Mouse (Mus musculus) T-cell, adult 66 days (primary cell): Measurements from ENCODE around the gene Lrrc61. TPM values are rescaled to one million over a fixed set of nuclear protein-coding genes. Genes with fewer than 3 reads are reported as not detected.

Experiments
- total RNA-seq, 2 experiments: library from RNA; stranded (reverse); gene quantifications; 3 replicates in 1 of 2; 4 replicates in 1 of 2; pipeline ENCODE4 v1.2.4; 2023

The Lrrc61 gene
- total RNA-seq: 10 to 100 TPM; 47.2 to 48.8 TPM

DNA sequence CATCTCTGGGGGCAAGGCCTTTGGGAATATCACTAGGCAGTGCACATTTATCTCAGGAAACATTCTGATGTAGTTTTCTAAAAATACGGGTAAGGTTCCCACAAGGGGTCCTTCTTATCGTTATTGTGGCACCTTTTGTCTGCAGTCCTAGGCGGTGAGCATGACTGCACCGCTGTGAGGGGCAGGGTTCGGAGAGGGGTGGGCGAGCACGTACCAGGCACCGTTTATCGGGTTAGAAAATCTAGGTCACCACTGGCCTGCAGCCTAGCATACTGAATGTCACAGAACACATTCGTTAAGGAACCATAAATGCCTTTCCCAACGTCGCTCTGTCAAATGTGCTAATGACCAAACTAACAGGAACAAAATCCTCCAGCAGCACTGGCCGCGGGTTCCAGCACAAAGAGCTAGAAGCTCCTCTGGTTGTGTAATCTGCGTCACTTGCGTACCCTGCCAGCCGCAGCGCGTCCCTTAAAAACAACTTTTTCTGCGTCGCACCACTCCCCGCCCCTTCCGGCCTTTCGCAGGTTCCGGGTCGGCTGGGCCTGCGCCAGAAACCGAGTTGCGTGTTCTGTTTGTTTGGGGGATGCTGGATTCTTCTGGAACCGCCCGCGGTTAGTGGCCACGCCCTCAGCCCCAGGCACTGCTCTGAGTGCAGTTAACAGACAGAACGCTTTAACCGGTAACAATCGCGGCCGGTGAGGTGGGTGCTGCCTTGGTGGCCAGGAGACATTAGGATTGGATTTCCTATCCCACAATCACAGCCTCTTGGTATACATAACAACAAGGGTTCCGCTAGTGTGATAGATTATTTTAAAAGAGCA, at the start of gene Lrrc61:
Gene Lrrc61, plus strand, starts transcription at position 517 of the 824 bp plus-strand sequence.

DNA sequence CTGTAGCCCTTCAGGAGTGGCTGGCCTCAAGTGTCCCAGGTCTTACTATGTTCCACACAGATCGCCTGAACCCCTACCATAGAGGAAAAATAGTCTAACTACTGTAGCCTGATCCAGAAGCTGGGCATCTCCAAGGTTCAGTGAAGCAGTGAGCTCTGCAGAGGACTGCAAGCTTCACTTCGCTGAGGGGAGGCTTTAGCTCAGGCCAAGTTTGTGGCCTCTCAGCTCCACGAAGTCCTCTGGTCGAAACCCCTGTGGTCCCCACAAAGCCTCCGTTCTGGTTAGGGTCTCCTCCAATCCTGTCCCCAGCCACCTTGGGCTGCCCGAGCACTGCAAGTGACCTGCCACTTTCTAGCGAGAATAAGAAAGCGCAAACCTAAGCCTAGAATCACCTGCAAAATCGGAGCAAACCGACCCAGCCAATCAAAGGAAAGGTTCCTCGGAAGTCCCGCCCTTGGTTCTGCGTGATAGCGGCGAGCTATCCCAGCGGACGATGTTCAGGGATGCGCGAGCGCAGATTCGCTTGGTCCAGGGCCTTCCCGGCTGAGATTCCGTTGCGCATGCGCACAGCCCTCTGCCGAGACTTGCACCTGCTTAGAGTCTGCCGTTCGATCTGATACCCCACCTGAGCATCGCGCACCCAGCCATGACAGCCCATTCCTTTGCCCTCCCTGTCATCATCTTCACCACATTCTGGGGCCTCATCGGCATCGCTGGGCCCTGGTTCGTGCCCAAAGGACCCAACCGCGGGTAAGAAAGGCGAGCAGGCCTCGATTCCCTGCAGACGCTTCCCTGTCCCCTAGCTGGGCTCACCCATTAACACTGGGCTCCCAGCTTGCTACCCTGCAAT, 17.3 kb upstream of the Lrrc61 start, which contains the start of gene Atp6v0e2:
Gene Atp6v0e2, plus strand, starts transcription at position 511 of the 850 bp plus-strand sequence.

DNA sequence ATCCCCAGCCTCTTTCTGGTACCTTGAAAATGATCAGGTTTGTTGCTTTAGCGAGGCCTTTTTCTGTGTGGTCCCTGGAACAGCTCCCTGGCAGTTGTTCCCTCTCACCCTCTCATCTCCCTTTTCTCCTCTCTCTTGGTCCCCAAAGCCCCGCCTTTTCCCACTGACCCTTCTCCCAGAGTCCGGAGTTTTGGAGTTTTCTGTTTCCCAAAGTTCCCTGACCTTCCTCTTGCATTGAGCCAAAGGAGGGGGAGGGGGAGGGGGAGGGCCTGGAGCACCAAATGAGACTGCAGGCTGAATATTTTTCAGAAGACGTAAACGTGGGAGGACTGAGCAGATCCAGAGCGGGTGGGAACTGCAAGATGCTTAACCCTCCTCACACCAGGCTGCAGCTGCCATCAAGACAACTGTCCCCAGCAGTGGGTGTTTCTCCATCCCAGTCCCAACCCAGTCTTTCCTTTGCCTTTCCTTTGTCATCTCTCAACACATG, 18.0 kb downstream of the Lrrc61 start, which contains the start of gene Rarres2:
Gene Rarres2, minus strand, starts transcription at position 218 of the 490 bp plus-strand sequence.

DNA sequence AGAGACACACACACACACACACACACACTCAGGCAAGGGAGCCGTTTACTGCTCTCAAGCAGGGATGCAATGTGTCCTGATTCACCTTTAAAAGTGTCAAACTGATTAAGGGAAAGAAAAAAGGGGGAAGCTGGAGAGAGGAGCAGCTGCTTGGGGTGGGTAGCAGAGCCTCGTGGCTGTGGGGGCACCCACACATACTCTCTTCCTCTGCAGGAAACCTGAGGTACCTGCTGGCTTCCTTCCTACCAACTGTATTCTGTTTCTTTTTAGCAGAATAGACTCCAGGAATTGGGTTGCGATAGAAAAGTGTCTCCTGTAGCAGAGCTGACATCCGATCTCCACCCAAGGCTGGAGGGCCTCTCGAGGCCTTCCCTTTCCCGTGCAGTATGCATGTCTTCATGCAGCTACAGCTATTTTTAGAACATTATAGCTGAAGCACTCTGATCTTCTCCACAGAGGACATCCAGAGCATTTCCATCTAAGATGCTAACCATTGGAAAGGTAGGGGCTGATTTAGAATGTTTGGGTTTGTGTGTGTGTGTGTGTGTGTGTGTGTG, 34.7 kb downstream of the Lrrc61 start, which contains the start of gene Gm45021:
Gene Gm45021, plus strand, starts transcription at position 417 of the 557 bp plus-strand sequence.

DNA sequence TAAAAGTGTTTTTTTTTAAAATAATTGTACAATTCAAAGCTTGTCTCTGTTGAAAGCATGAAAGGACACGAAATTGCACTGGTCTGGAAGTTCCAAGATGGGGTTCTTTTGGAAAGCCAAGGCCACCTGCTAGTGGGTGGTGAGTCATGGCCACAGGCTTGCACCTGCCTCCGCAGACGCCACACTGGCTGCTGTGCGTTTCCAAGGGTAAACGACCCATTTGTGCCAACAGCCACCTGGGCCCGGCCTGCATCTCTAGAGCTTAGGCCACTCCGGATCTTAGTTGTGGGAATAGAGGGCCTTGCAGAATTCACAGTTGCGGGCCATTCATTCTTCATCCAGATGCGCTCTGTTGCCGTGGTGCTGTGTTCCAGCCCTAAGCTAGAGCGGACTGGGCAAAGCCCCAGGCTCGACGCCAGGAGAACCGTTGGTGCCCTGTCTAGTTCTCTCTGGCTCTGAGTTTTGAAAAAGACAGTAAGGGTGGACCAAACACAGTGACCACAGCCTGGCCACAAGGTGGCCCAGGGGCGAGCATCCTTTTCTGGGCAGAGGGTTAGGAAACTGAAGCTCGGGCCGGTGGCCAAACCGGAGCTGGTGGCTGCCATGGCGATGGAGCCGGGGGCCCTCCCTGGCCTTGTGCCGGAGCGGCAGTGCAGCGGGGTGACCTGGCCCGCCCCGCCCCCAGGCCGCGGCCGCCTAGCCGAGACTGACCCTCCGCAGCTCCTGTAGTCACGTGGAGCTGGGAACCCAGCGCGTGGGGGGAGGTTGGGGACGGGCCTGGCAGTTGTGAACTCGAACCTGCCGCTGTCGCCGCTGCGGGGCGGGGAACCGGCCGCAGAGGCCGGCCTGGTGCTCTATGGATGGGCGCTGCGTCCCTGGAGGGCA, 38.8 kb downstream of the Lrrc61 start, which contains the start of the genes Repin1 and Gm44965:
Gene Repin1, plus strand, starts transcription at position 726 of the 885 bp plus-strand sequence.
Gene Gm44965, plus strand, starts transcription at position 784 of the 885 bp plus-strand sequence.

DNA sequence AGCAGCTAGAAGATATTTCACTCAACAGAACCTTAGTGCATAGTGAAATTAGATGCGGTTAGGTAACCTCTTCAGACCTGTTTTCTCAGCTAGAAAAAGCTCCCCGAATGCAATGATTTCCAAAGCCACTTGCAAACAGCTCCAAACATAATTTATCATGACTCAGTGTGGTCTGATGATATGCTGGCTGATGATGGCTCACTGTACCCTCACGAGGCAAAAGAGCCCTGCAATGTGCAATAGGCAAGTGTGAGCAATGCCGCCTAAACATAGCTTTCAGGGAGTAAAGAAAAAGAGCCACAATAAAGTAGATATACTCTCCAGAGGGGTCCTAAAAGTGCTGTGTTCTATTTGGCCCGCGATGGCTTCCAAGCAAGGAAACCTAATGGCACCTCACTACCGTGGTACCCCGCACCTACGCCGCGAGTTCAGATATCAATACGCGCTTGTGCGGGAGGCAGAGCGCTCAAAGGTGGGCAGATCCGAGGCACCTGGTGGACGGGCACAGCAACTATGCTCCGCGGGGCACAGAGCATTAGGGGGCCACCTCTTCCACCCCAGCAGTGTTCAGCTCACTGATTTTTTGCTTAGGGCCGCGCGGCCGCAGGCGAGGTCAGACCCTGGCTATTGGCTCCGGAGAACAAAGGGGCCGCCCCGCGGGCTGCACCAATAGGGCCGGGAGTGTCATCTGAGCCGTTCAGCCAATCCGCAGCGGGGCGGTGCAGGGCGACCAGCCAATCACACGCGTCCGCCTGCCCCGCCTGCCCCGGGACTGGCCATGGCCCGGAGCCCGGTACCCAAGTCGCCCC, 46.9 kb downstream of the Lrrc61 start, which contains the start of gene Zfp775:
Gene Zfp775, plus strand, starts transcription at position 793 of the 809 bp plus-strand sequence.

Other genes starting within 250 kb of the Lrrc61 start
- 10 to 100 TPM; 44.5 to 51.8 TPM for gene Krba1, start 159.2 kb upstream of the Lrrc61 start, total RNA-seq
- 10 to 100 TPM in 1 of 2 experiments, 1 to 10 TPM in 1; 5.2 to 10.3 TPM for gene Zfp467, start 109.0 kb upstream of the Lrrc61 start, total RNA-seq
- gene Sspo, start 106.6 kb upstream of the Lrrc61 start, total RNA-seq: under 1 TPM; 0.50 TPM
- 1 to 10 TPM in 1 of 2 experiments, under 1 TPM in 1; 0.92 to 1.3 TPM for gene Atp6v0e2, start 17.2 kb upstream of the Lrrc61 start, total RNA-seq
- gene Rarres2, start 18.0 kb downstream of the Lrrc61 start, total RNA-seq: not detected
- not detected for gene Gm45021, start 34.8 kb downstream of the Lrrc61 start, total RNA-seq
- gene Repin1, start 39.1 kb downstream of the Lrrc61 start, total RNA-seq: 1 to 10 TPM; 2.0 to 2.4 TPM
- gene Gm44965, start 39.1 kb downstream of the Lrrc61 start, total RNA-seq: 1 to 10 TPM in 1 of 2 experiments, not detected in 1; 2.6 TPM
- 1 to 10 TPM; 4.7 to 5.6 TPM for gene Zfp775, start 47.3 kb downstream of the Lrrc61 start, total RNA-seq
- 1 to 10 TPM in 1 of 2 experiments, under 1 TPM in 1; 0.92 to 1.3 TPM for gene AI854703, start 72.0 kb downstream of the Lrrc61 start, total RNA-seq
- gene Gimap8, start 92.4 kb downstream of the Lrrc61 start, total RNA-seq: 100 to 1,000 TPM; 131 to 163 TPM
- 100 to 1,000 TPM; 123 to 132 TPM for gene Gimap9, start 121.3 kb downstream of the Lrrc61 start, total RNA-seq
- gene Gimap4, start 129.8 kb downstream of the Lrrc61 start, total RNA-seq: 100 to 1,000 TPM; 291 to 421 TPM
- gene Gimap6, start 153.4 kb downstream of the Lrrc61 start, total RNA-seq: 1,000 to 10,000 TPM; 1,277 to 1,347 TPM
- 10 to 100 TPM; 10.8 to 18.8 TPM for gene Gm28053, start 163.8 kb downstream of the Lrrc61 start, total RNA-seq
- gene Gimap7, start 163.8 kb downstream of the Lrrc61 start, total RNA-seq: 10 to 100 TPM; 40.2 to 63.2 TPM
- 100 to 1,000 TPM; 142 to 153 TPM for gene Gimap1, start 184.3 kb downstream of the Lrrc61 start, total RNA-seq
- 100 to 1,000 TPM; 137 to 160 TPM for gene Gimap5, start 191.4 kb downstream of the Lrrc61 start, total RNA-seq
- gene Gimap3, start 216.1 kb downstream of the Lrrc61 start, total RNA-seq: 100 to 1,000 TPM; 434 to 577 TPM